Mouse (Mus musculus) limb, embryonic 14.5 days (tissue): ENCODE measurements at regions not wholly inside any gene's neighbourhood (a gene's known extent, or its start where the extent isn't known, plus 50 kb on each side); places are given as distances from the start of the nearest gene placed in this dataset.

Source experiments
- ATAC-seq: fragments of 200-750 bp; cut with Nextera tagmentation; 2 replicates; pipeline ENCODE4 v1.8.0; 2017; ENCODE audit warnings: low read depth, moderate number of reproducible peaks, moderate TSS enrichment; ENCODE audit not compliant: low FRiP score
- DNase-seq: peaks from one replicate; pipeline ENCODE4 v3.0.0-alpha.2; 2015; ENCODE audit warnings: low spot score
- H3K27ac ChIP-seq: fragments of 300-500 bp; sonication (generic); replicated peaks from 2 replicates; pipeline ENCODE4 v1.5.1; 2014; ENCODE audit warnings: low read depth, mild to moderate bottlenecking, low read length, moderate library complexity, mixed read lengths
- H3K27me3 ChIP-seq: fragments of 300-500 bp; sonication (generic); 2 replicates; pipeline ENCODE4 v1.6.1; 2014; ENCODE audit warnings: low read length, mixed read lengths; ENCODE audit not compliant: control insufficient read depth, insufficient read depth
- H3K36me3 ChIP-seq: fragments of 300-500 bp; sonication (generic); 2 replicates; pipeline ENCODE4 v1.6.1; 2014; ENCODE audit warnings: mild to moderate bottlenecking, low read length, moderate library complexity, mixed read lengths; ENCODE audit not compliant: control insufficient read depth, insufficient read depth
- H3K4me1 ChIP-seq: fragments of 300-500 bp; sonication (generic); 2 replicates; pipeline ENCODE4 v1.6.1; 2014; ENCODE audit warnings: antibody characterized with exemption, low read length, mixed read lengths; ENCODE audit not compliant: control insufficient read depth, insufficient read depth
- H3K4me2 ChIP-seq: fragments of 300-500 bp; sonication (generic); replicated peaks from 2 replicates; pipeline ENCODE4 v1.6.1; 2014; ENCODE audit warnings: low read depth, mild to moderate bottlenecking, low read length, moderate library complexity; ENCODE audit not compliant: severe bottlenecking
- H3K4me3 ChIP-seq: fragments of 300-500 bp; sonication (generic); replicated peaks from 2 replicates; pipeline ENCODE4 v1.5.1; 2014; ENCODE audit warnings: low read length
- H3K9ac ChIP-seq: fragments of 300-500 bp; sonication (generic); 2 replicates; pipeline ENCODE4 v1.6.1; 2014; ENCODE audit warnings: mild to moderate bottlenecking, low read depth, low read length, moderate library complexity; ENCODE audit not compliant: severe bottlenecking
- H3K9me3 ChIP-seq: fragments of 300-500 bp; sonication (generic); 2 replicates; pipeline ENCODE4 v1.6.1; 2016; ENCODE audit warnings: low read length; ENCODE audit not compliant: control insufficient read depth
- POLR2A ChIP-seq: fragments of 200-500 bp; IDR thresholded peaks from 2 replicates; pipeline ENCODE4 v1.8.0; 2012; ENCODE audit warnings: inconsistent platforms, mild to moderate bottlenecking, moderate library complexity, borderline replicate concordance; ENCODE audit not compliant: insufficient read depth, insufficient read length; ENCODE audit errors: extremely low read depth
- WGBS: fragments of 180-500 bp; shearing (Covaris S2); extraction: QIAGEN DNeasy Blood & Tissue Kit; methylation state at CpG from one replicate; pipeline ENCODE4 v1.1.7; 2014; 5-methylcytosine and 5-hydroxymethylcytosine counted together

DNA sequence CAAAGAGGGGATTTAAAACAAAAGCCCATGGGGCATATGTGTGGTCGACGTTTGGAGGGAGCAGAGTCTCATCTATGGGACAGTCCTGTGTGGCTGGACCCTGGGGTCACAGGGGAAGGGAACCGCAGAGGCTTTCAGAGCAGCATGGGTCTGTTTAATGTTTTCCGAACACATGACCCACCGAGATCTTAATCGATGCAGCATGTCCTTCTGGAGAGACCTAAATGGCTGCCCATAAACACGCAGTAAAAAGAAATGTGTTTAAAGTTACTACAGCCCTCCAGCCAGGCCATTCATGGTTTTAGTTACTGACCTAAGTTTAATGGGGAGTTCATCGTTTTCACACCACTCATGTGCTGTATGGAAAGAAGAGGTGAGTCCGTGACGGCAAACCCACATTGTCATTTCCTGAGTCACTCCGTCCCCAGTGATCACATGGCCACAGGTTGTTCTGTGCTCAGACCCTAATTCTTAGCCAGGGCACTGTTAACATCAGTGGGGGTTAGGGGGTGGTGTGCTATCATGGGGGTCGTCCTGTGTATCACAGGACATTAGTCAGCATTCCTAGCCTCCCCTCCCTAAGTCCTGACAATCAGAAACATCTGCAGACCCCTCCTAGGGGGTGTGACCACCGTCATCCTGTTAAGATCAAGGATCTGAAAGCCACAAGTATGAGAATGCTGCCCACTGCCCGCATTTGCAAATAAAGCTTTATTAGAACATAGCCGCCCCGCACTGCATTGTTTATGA, 120.7 kb upstream of the Dio3 start:
- WGBS: 21% methylated on average over 16 of the region's 16 CpGs
- Histone ChIP-seq H3K36me3 (no peaks in the 10 kb centered on the region), H3K4me2 (no peak overlapping the region), H3K4me3 (no peak overlapping the region), H3K27ac (no peak overlapping the region), H3K4me1 (peaks cover 10% of the 10 kb centered on the region), H3K9ac (no peak overlapping the region), H3K9me3 (no peaks in the 10 kb centered on the region), H3K27me3 (peaks cover 26% of the 10 kb centered on the region; the same call in 1 of the 2 replicates)
- peak; percentile 54 for ATAC-seq
- TF ChIP-seq POLR2A: no peak
- DNase-seq: peak; percentile 74

DNA sequence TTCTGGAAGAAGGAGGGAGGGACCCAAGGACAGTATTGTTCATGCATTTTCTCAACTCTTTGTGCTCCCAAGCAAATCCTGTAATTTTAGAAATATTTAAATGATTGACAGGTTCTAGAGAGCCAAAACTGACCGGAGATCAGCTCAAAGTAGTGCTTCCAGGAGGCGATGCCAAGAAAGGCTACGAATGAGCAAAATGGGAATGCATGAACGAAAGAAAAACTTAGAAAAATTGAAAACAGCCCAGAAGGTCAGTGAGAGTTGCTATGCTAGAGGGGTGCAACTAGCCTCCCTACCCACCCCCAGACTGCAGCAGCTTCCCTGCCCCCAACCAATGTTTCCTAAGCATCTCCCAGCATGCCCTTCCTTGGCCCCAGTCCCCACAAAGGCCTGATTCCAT, 117.6 kb upstream of the Dio3 start:
- no peaks in the 10 kb centered on the region for H3K9me3 ChIP-seq
- H3K36me3 ChIP-seq: no peaks in the 10 kb centered on the region
- H3K27ac ChIP-seq: no peak overlapping the region
- peaks cover 20% of the 10 kb centered on the region; the same call in 1 of the 2 replicates for H3K27me3 ChIP-seq
- 84% methylated on average over 4 of the region's 4 CpGs for WGBS
- ATAC-seq (no peak), DNase-seq (no peak)
- no peak overlapping the region for H3K9ac ChIP-seq
- no peak overlapping the region for H3K4me3 ChIP-seq
- H3K4me2 ChIP-seq: no peak overlapping the region
- H3K4me1 ChIP-seq: peaks cover 6% of the 10 kb centered on the region; the same call in 1 of the 2 replicates
- TF ChIP-seq POLR2A: no peak

GRCm38 (mm10) chr12:110165462-110165861, 113.4 kb upstream of the Dio3 start:
- ATAC-seq (no peak), DNase-seq (no peak)
- H3K36me3 ChIP-seq: no peaks in the 10 kb centered on the region
- H3K9me3 ChIP-seq: no peaks in the 10 kb centered on the region
- H3K4me1 ChIP-seq: no peaks in the 10 kb centered on the region
- peaks cover 31% of the 10 kb centered on the region; the same call in 1 of the 2 replicates for H3K27me3 ChIP-seq
- 71% methylated on average over 13 of the region's 13 CpGs for WGBS
- no peak overlapping the region for H3K9ac ChIP-seq
- H3K4me3 ChIP-seq: no peak overlapping the region
- H3K4me2 ChIP-seq: no peak overlapping the region
- no peak for TF ChIP-seq POLR2A
- no peak overlapping the region for H3K27ac ChIP-seq

GRCm38 (mm10) chr12:110168407-110168806, 110.5 kb upstream of the Dio3 start:
- no peak overlapping the region for H3K27ac ChIP-seq
- 0 out of 2 replicates have a peak, but pooled peaks cover 26% of the 10 kb centered on the region for H3K27me3 ChIP-seq
- TF ChIP-seq POLR2A: no peak
- no peak for ATAC-seq
- H3K4me2 ChIP-seq: no peak overlapping the region
- no peak for DNase-seq
- no peak overlapping the region for H3K4me3 ChIP-seq
- H3K36me3 ChIP-seq: no peaks in the 10 kb centered on the region
- no peak overlapping the region for H3K9ac ChIP-seq
- H3K9me3 ChIP-seq: no peaks in the 10 kb centered on the region
- WGBS: 67% methylated on average over 4 of the region's 4 CpGs
- no peaks in the 10 kb centered on the region for H3K4me1 ChIP-seq

DNA sequence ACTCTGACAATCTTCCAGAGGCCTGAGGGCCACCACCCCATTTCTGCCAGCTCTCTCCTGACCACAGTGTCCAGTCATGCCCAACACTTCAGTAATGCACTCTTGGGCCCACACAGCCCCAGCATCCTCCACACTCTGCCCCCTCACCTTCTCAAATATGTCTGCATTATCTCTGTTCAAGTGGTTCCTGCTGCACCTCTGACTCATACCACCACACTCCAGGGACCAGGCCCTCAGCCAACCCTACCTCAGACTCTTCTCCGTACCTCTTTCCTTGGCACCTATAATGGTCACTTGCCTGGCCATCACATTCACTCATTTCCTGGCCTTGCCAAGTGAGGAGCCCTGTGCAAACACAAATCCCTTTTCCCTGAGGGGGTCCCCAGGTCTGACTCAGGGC, 109.6 kb upstream of the Dio3 start:
- TF ChIP-seq POLR2A: no peak
- no peak for ATAC-seq

More for the DNA sequence above, 109.6 kb upstream of the Dio3 start:
- no peaks in the 10 kb centered on the region for H3K36me3 ChIP-seq
- no peak for DNase-seq
- no peak overlapping the region for H3K4me3 ChIP-seq
- H3K4me2 ChIP-seq: no peak overlapping the region
- H3K9ac ChIP-seq: no peak overlapping the region
- H3K27ac ChIP-seq: no peak overlapping the region
- H3K4me1 ChIP-seq: no peaks in the 10 kb centered on the region
- H3K9me3 ChIP-seq: no peaks in the 10 kb centered on the region
- 96% methylated on average over 1 of the region's 1 CpGs for WGBS
- 0 out of 2 replicates have a peak, but pooled peaks cover 24% of the 10 kb centered on the region for H3K27me3 ChIP-seq
